Mouse (Mus musculus) stomach, postnatal 0 days (tissue): ENCODE results near the gene Emp2. TPM values are rescaled to one million over a fixed set of nuclear protein-coding genes. Genes with fewer than 3 reads are reported as not detected.

Source experiments
- ATAC-seq: fragments of 200-750 bp; cut with Nextera tagmentation; 2 replicates; pipeline ENCODE4 v1.8.0; 2017; ENCODE audit not compliant: low FRiP score, low TSS enrichment
- DNase-seq: peaks from one replicate; pipeline ENCODE4 v3.0.0-alpha.2; 2016; ENCODE audit warnings: low spot score
- H3K27ac ChIP-seq: fragments of 300-500 bp; sonication (generic); replicated peaks from 2 replicates; pipeline ENCODE4 v1.5.1; 2014; ENCODE audit warnings: mild to moderate bottlenecking, control low read depth
- H3K27me3 ChIP-seq: fragments of 300-500 bp; sonication (generic); 2 replicates; pipeline ENCODE4 v1.6.1; 2014; ENCODE audit warnings: low read length; ENCODE audit not compliant: control insufficient read depth, insufficient read depth
- H3K36me3 ChIP-seq: fragments of 300-500 bp; sonication (generic); 2 replicates; pipeline ENCODE4 v1.6.1; 2014; ENCODE audit warnings: low read length, mixed read lengths; ENCODE audit not compliant: control insufficient read depth, insufficient read depth
- H3K4me1 ChIP-seq: fragments of 300-500 bp; sonication (generic); replicated peaks from 2 replicates; pipeline ENCODE4 v1.6.1; 2014; ENCODE audit warnings: antibody characterized with exemption; ENCODE audit not compliant: control insufficient read depth, insufficient read depth
- H3K4me2 ChIP-seq: fragments of 300-500 bp; sonication (generic); replicated peaks from 2 replicates; pipeline ENCODE4 v1.6.1; 2014; ENCODE audit warnings: low read depth, mild to moderate bottlenecking, control low read depth, moderate library complexity
- H3K4me3 ChIP-seq: fragments of 300-500 bp; sonication (generic); 2 replicates; pipeline ENCODE4 v1.5.1; 2014; ENCODE audit warnings: low read depth, low read length, control low read depth
- H3K9ac ChIP-seq: fragments of 300-500 bp; sonication (generic); 2 replicates; pipeline ENCODE4 v1.6.1; 2014; ENCODE audit warnings: mild to moderate bottlenecking, low read length, control low read depth, mixed read lengths
- H3K9me3 ChIP-seq: fragments of 300-500 bp; sonication (generic); 2 replicates; pipeline ENCODE4 v1.6.1; 2016; ENCODE audit warnings: low read length; ENCODE audit not compliant: control insufficient read depth
- CTCF ChIP-seq: IDR thresholded peaks from 2 replicates; pipeline ENCODE4 v1.5.1; 2016; ENCODE audit warnings: antibody characterized with exemption, low read depth, mild to moderate bottlenecking, moderate library complexity
- EP300 ChIP-seq: optimal IDR thresholded peaks from 2 replicates; pipeline ENCODE3; 2016; ENCODE audit warnings: antibody characterized with exemption
- WGBS: fragments of 180-500 bp; shearing (Covaris S2); extraction: QIAGEN DNeasy Blood & Tissue Kit; methylation state at CpG from one replicate; pipeline ENCODE4 v1.1.7; 2014; 5-methylcytosine and 5-hydroxymethylcytosine counted together
- polyA plus RNA-seq: library from polyadenylated mRNA; unstranded; fragments of >200 nt; fragmentation: Nextera tagmentation; extraction: Ambion mirVana; gene quantifications from 2 replicates; pipeline ENCODE4 v1.2.1, GENCODE M21; 2015

The Emp2 gene
- polyA plus RNA-seq, 1 experiment from 2014 or later = 81.6 TPM

- Histone ChIP-seq H3K36me3 (no peaks in the 10 kb centered on the region), H3K9me3 (no peaks in the 10 kb centered on the region), H3K4me2 (no peak overlapping the region), H3K9ac (no peak overlapping the region), H3K4me1 (0 out of 2 replicates have a peak, but pooled peaks cover 6% of the 10 kb centered on the region), H3K4me3 (no peak overlapping the region), H3K27ac (peak overlapping the region; percentile 78; the same call in 1 of the 2 replicates), H3K27me3 (no peaks in the 10 kb centered on the region)
- DNase-seq = peak; percentile 55
- peak; percentile 80 for ATAC-seq
- WGBS = 51% methylated on average over 12 of the region's 12 CpGs
- TF ChIP-seq EP300 (peak; percentile 43), CTCF (no peak)
Observed at GRCm38 (mm10) chr16:10330586-10331495, 17.1 kb upstream of the Emp2 start.

GRCm38 (mm10) chr16:10327563-10328333, 14.0 kb upstream of the Emp2 start:
- H3K36me3 ChIP-seq = no peaks in the 10 kb centered on the region
- no peak overlapping the region for H3K4me2 ChIP-seq
- 0 out of 2 replicates have a peak, but pooled peaks cover 6% of the 10 kb centered on the region for H3K4me1 ChIP-seq
- ATAC-seq = no peak
- no peak overlapping the region for H3K9ac ChIP-seq
- no peaks in the 10 kb centered on the region for H3K9me3 ChIP-seq
- no peak overlapping the region for H3K4me3 ChIP-seq
- TF ChIP-seq CTCF (no peak), EP300 (no peak)
- no peaks in the 10 kb centered on the region for H3K27me3 ChIP-seq
- H3K27ac ChIP-seq = peak overlapping the region; percentile 56
- WGBS = 43% methylated on average over 13 of the region's 13 CpGs
- peak; percentile 35 for DNase-seq

- Histone ChIP-seq H3K36me3 (no peaks in the 10 kb centered on the region), H3K9ac (no peak overlapping the region), H3K4me2 (0 out of 2 replicates have a peak overlapping the region, but pooled peaks have one; percentile 3), H3K9me3 (no peaks in the 10 kb centered on the region), H3K4me1 (no peaks in the 10 kb centered on the region), H3K27me3 (no peaks in the 10 kb centered on the region), H3K27ac (no peak overlapping the region), H3K4me3 (no peak overlapping the region)
- DNase-seq (peak; percentile 60), ATAC-seq (peak; percentile 70)
- TF ChIP-seq EP300 (no peak), CTCF (no peak)
- 30% methylated on average over 17 of the region's 17 CpGs for WGBS
Observed at GRCm38 (mm10) chr16:10319914-10320569, 6.3 kb upstream of the Emp2 start.

- Histone ChIP-seq H3K9me3 (no peaks in the 10 kb centered on the region), H3K4me2 (no peak overlapping the region), H3K27me3 (no peaks in the 10 kb centered on the region), H3K9ac (no peak overlapping the region), H3K27ac (peak overlapping the region; percentile 41; the same call in 1 of the 2 replicates), H3K4me1 (peaks cover 3% of the 10 kb centered on the region; the same call in 1 of the 2 replicates), H3K4me3 (no peak overlapping the region), H3K36me3 (no peaks in the 10 kb centered on the region)
- peak; percentile 48 for DNase-seq
- no peak for ATAC-seq
- TF ChIP-seq EP300 = no peak
- no peak for TF ChIP-seq CTCF
- 41% methylated on average over 4 of the region's 4 CpGs for WGBS
Observed at GRCm38 (mm10) chr16:10317197-10317544, 3.4 kb upstream of the Emp2 start.

- H3K4me2 ChIP-seq = no peak overlapping the region
- TF ChIP-seq CTCF (no peak), EP300 (no peak)
- H3K9me3 ChIP-seq = no peaks in the 10 kb centered on the region
- ATAC-seq (peak; percentile 25; the same call in 1 of the 2 replicates), DNase-seq (no peak)
- peak overlapping the region; percentile 41; the same call in 1 of the 2 replicates for H3K27ac ChIP-seq
- no peak overlapping the region for H3K9ac ChIP-seq
- 50% methylated on average over 10 of the region's 10 CpGs for WGBS
- peaks cover 3% of the 10 kb centered on the region; the same call in 1 of the 2 replicates for H3K4me1 ChIP-seq
- H3K36me3 ChIP-seq = no peaks in the 10 kb centered on the region
- H3K4me3 ChIP-seq = no peak overlapping the region
- no peaks in the 10 kb centered on the region for H3K27me3 ChIP-seq
Observed at GRCm38 (mm10) chr16:10316493-10317196, 2.9 kb upstream of the Emp2 start.
